Mouse (Mus musculus) kidney, embryonic 16.5 days (tissue): ENCODE measurements around the gene Dstn. TPM values are rescaled to one million over a fixed set of nuclear protein-coding genes. Genes with fewer than 3 reads are reported as not detected.
A peak's percentile ranks its signal among the peaks of the same experiment; 100 is the strongest.

Source experiments
- ATAC-seq: fragments of 200-750 bp; cut with Nextera tagmentation; 2 replicates; pipeline ENCODE4 v1.8.0; 2017; ENCODE audit warnings: moderate TSS enrichment; ENCODE audit not compliant: low FRiP score, low TSS enrichment
- H3K27ac ChIP-seq: fragments of 300-500 bp; sonication (generic); 2 replicates; pipeline ENCODE4 v1.5.1; 2014; ENCODE audit warnings: low read length
- H3K27me3 ChIP-seq: fragments of 300-500 bp; sonication (generic); 2 replicates; pipeline ENCODE4 v1.6.1; 2014; ENCODE audit warnings: low read length, control low read depth, mixed read lengths; ENCODE audit not compliant: insufficient read depth
- H3K36me3 ChIP-seq: fragments of 300-500 bp; sonication (generic); 2 replicates; pipeline ENCODE4 v1.6.1; 2014; ENCODE audit warnings: low read length, control low read depth, mixed read lengths; ENCODE audit not compliant: insufficient read depth
- H3K4me1 ChIP-seq: fragments of 300-500 bp; sonication (generic); 2 replicates; pipeline ENCODE4 v1.6.1; 2014; ENCODE audit warnings: low read length, control low read depth, mixed read lengths; ENCODE audit not compliant: insufficient read depth
- H3K4me2 ChIP-seq: fragments of 300-500 bp; sonication (generic); replicated peaks from 2 replicates; pipeline ENCODE4 v1.6.1; 2014; ENCODE audit warnings: low read depth, low read length
- H3K4me3 ChIP-seq: fragments of 300-500 bp; sonication (generic); 2 replicates; pipeline ENCODE4 v1.5.1; 2014; ENCODE audit warnings: mild to moderate bottlenecking, low read length
- H3K9ac ChIP-seq: fragments of 300-500 bp; sonication (generic); replicated peaks from 2 replicates; pipeline ENCODE4 v1.6.1; 2014; ENCODE audit warnings: low read length
- H3K9me3 ChIP-seq: fragments of 300-500 bp; sonication (generic); 2 replicates; pipeline ENCODE4 v1.6.1; 2016; ENCODE audit warnings: low read length, control low read depth
- WGBS: fragments of 180-500 bp; shearing (Covaris S2); extraction: QIAGEN DNeasy Blood & Tissue Kit; methylation state at CpG from one replicate; pipeline ENCODE4 v1.1.7; 2014; 5-methylcytosine and 5-hydroxymethylcytosine counted together
- polyA plus RNA-seq: library from polyadenylated mRNA; unstranded; fragments of >200 nt; fragmentation: Nextera tagmentation; extraction: Ambion mirVana; gene quantifications from 2 replicates; pipeline ENCODE4 v1.2.1, GENCODE M21; 2015

The Dstn gene
- polyA plus RNA-seq, 1 experiment from 2014 or later = 471 TPM

DNA sequence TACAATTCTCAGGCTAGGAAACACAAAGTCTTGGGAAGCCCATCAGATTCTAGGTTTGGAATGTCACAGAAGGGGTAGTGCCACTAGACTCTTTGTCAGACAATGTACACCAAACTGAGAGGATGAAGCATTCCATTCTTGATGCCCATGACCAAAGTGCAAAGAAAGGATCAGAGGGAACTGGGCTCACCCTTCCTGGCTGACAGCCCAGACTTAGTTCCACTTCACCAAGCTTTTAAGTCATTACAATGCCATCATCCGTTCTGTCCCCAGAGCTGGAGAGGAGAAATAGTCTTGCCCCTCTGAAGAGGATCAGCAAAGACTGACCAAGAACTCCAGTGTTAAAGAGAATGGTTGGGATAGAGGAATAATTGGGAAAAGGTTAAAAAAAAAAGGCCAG, 75.9 kb downstream of the Dstn start:
- H3K9ac ChIP-seq = no peak overlapping the region
- H3K36me3 ChIP-seq = peaks cover 9% of the 10 kb centered on the region
- 48% methylated on average over 1 of the region's 1 CpGs for WGBS
- H3K27me3 ChIP-seq = no peaks in the 10 kb centered on the region
- peak; percentile 88 for ATAC-seq
- H3K4me2 ChIP-seq = no peak overlapping the region
- H3K27ac ChIP-seq = no peak overlapping the region
- no peaks in the 10 kb centered on the region for H3K9me3 ChIP-seq
- peaks cover 22% of the 10 kb centered on the region for H3K4me1 ChIP-seq
- H3K4me3 ChIP-seq = no peak overlapping the region

DNA sequence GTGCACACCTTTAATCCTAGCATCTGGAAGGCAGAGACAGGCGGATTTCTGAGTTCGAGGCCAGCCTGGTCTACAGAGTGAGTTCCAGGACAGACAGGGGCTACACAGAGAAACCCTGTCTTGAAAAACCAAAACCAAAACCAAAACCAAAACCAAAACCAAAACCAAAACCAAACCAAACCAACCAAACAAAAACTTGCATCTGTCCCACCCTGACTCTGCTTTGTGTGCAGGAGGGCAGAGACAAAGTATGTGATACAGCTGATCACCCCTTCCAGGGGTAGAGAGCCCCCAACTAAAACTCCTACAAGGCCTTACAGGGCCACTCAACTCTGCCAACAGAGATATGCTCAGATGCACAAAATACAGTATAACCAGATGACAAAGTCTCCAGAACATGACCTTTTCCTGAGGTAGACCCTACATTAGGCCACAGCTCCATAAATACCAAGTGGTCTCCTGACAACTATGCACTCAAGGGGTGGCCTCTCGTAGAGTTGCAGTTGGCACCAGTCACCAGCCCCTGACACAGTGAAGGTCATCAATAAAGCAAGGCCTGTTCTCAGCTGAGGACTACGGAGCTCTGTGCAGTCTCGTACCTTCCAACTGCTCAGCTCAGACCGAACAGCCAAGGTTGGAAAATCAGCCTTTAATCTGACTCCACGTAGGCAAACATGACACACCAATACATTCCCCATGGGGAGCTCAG, 77.0 kb downstream of the Dstn start:
- H3K27ac ChIP-seq = no peak overlapping the region
- H3K27me3 ChIP-seq = no peaks in the 10 kb centered on the region
- ATAC-seq = peak; percentile 39; the same call in 1 of the 2 replicates

More for the DNA sequence above, 77.0 kb downstream of the Dstn start:
- WGBS = 89% methylated on average over 7 of the region's 7 CpGs
- no peaks in the 10 kb centered on the region for H3K9me3 ChIP-seq
- H3K9ac ChIP-seq = no peak overlapping the region
- H3K4me3 ChIP-seq = no peak overlapping the region
- H3K4me2 ChIP-seq = no peak overlapping the region
- H3K36me3 ChIP-seq = peaks cover 9% of the 10 kb centered on the region
- peaks cover 22% of the 10 kb centered on the region for H3K4me1 ChIP-seq

Other genes with a start within 250 kb of the Dstn start
- 1.1 and 1.8 TPM in 2 replicates for gene Bfsp1, start 52.1 kb upstream of the Dstn start, polyA plus RNA-seq
- gene Rrbp1, start 95.9 kb downstream of the Dstn start, polyA plus RNA-seq = 66.7 and 78.0 TPM in 2 replicates
- not detected in 2 replicates for gene Banf2, start 117.7 kb downstream of the Dstn start, polyA plus RNA-seq